Mouse (Mus musculus): ENCODE data around the gene Gramd4.
"Not testable (repeated sequence)": the region's sequence is repeated elsewhere in the genome, so short reads cannot be mapped to it uniquely, and the experiment has no call there.

Gramd4 gene

DNA sequence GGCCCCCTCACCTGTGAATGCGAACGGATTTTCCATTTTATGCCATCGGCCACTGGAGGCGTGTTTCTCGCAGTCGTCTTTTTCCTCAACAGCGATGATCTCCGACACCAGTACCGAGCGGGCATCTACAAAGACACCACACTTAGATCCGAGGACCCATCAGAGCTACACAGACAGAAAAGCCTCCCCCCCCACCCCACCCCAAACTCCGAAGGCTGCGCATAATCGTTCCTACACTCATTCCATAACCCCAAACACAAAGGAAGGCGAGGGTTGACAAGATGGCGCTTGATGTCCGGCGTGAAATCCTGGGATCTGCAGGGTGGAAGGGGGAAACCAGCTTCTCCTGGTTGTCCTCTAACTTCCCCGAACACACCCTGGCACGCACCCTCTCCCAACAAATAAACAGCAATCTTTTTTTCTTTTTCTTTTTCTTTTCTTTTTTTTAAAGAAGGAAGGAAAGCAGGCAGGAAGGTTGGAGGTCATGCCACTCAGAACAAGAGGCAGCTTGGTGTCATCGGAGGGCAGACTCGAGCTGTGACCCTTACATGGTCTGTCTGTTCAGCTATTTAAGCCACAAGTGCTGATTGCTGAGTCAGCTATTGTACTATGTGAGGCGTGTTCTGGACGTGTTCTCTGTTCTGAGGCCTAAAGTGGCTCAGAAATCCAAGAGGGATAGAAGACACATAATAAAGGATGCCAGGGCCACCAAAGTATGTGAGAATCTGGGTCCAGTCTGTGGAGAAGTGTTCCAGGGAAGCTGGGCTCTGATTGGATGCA is 108.5 kb downstream of the Gramd4 start:
- no peak for DNase-seq (ENCODE audit: low read depth)

DNA sequence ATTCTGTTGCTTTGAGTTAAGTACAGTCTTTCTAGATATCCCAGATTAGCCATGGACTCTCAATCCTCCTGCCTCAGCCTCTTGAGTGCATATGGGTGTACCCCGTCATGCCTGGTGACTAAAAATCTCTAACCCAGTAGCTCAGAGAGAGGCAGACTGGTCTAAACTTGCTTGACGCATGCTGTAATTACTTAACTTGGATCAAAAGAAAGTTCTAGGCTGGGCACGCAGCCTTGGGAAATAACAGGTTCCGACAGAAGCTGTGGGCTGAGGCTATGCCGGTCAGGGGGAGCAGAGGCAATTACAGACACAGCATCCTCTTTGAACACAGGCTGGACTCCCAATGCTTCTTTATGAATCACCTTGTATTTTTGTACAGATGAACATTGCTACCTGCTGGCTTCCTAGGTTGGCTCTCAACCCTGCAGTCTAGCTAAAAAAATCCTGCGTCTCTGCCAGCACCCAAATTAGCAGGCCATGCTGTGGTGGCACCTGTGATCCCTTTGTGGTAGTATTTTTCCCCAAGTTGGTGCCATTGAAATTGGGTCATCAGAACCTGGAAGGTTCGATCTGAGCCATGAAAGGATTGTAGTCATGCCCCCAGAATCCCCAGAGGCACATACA is 109.6 kb downstream of the Gramd4 start:
- DNase-seq (ENCODE audit: low read depth) = no peak

DNA sequence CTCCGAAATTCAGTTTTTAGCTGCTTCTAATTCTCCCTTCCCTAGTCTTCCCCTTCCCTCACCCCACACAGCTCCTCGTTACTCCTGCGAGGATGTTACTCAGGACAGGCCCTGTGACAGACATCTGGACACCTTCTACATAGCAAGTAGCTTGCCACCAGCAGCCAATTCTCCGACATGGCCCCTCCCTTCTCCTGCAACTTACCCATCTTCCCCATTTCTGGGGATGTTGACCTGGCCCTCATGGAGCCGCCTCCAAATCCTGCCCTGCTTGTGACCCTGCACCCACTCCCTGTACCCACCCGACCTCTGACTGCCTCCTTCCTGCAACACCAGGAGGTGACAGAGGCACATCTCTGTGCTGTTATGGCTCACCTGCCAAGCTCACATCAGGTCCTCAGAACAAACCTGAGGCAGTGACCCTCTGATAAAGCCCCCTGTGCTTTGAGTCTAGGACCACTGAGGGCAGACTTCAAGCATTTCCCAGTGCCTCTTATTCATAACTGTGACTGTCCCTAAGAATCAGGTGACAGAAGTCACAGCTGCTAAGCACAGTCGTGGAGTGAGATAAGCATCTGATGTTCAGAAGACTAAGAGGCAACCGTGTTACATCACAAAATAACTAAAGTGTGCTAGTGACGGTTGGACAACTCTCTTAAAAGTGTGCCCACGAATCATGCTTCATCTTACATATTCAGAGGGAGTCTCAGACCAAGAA is 110.5 kb downstream of the Gramd4 start:
- DNase-seq (ENCODE audit: low read depth) = no peak

DNA sequence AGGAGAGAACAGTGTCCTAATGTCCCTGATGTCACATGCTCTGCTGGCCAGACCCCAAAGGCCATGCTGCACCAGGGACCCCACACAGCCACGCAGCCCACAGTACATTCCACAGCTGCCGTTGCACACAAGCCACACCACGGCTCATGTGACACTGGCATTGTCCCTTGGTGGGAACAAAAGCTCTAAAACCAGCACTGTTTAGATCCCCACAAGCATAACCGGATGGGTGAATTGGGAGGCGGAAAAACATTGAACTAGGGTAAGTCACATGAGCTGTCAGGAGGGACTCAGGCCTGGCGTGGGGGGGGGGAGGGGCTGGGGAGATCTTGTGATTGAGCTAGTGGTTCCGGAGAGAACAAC is 111.0 kb downstream of the Gramd4 start:
- DNase-seq (ENCODE audit: low read depth) = no peak

DNA sequence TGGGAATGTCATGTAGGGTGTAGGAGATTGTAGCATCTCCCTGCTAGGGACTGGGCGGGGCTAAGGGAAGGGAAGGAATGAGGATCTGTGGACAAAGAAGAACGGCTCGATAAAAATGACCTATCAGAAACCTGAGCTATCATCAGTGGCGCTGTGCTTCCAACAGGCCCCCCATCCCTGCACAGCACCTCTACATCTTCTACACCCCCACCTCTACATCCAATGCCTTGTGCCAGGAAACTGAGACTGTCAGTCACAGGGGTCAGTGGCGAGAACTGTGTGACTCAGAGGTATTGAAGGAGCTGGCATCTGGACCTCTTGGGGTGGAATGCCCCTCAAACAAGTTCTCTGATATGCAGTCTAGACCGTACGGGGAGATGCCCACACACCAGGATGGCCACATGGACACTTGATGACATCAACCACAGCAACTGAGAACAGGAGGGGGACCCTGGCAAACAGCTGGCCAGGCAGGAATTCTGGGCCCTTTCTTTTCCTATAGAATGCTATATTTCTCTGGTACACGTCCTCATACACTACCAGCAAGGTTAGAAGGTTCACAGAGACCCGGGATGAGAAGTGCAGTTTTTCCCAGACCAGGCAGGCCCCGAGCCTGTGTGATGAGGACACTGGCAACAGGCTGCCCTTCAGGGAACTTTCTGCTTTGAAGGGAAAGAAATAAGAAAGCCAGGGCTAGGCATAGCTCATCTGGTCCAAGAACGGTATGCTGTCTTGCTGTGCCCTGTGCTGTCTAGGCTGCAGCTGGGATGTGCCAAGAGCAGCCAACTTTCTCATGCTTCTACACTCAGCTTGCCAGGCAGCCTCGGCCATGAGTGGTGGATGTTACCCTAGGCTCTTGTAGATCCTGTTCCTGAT is 111.7 kb downstream of the Gramd4 start:
- DNase-seq (ENCODE audit: low read depth) = no peak

DNA sequence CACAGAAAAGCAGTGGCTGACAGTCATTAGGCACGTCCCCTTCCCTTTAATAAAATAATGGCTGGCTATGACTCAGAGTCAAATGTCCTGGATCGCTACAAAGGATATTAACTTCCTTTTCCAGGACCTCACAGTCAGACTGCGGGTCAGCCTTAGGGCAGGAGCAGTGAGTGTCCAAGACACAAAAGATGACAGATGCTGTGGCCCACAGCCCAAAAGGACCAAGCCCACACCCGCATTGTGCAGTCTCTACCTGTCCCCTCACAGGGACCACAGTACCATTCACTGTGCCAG is 112.3 kb downstream of the Gramd4 start:
- no peak for DNase-seq (ENCODE audit: low read depth)

DNA sequence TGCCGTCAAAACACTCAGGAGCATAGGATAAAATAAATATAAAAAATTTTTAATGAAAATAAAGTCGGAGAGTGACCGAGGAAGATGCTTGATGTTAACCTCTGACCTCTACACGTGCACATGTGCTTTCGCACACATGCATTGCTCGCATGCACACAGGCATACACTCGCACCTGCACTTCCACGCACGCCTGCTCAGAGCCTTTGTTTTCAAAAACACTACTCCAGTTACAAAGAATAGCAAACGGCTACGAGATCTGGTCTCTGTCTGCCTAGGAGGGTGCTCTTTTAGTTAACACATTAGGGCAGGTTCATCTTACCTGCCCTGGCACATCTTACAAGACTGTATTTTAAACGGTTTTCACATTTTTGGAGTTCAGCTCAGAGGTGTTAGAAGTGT is 113.8 kb downstream of the Gramd4 start:
- DNase-seq (ENCODE audit: low read depth) = no peak

DNA sequence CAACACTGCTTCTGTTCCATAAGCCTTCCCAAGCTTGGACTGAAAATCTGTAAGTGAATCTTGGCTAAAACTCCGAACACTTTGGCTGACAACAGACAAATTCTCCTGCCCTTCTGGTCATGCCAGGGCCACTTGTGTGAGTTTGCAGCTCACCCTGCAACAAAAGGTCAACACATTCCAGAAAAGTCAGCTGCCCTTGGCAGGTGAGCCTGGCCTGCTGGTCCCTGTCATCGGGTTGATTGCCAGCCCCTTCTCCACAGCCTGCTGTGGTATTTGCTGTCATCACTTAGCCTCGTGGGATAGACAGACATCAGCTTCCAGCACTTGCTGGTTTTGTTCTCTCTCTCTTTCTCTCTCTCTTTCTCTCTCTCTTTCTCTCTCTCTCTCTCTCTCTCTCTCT is 114.6 kb downstream of the Gramd4 start:
- no peak for DNase-seq (ENCODE audit: low read depth)

DNA sequence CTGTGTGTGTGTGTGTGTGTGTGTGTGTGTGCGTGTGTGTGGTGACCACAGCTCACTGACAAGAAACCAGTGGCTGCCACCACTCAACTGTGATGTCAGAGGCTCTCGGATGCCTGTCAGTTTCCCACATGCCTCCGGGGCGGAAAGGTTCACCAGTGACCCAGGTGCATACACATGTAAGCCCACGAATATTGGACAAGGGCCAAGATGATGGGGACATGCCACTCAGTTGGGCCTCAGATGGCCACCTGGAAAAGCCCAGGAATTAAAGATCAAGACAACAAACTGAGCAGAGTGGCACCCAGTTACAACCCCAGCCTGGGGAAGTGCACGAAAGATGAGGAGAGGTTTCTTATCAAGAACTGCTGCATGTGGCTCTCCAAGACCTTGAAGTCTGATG is 115.0 kb downstream of the Gramd4 start:
- no peak for DNase-seq (ENCODE audit: low read depth)

DNA sequence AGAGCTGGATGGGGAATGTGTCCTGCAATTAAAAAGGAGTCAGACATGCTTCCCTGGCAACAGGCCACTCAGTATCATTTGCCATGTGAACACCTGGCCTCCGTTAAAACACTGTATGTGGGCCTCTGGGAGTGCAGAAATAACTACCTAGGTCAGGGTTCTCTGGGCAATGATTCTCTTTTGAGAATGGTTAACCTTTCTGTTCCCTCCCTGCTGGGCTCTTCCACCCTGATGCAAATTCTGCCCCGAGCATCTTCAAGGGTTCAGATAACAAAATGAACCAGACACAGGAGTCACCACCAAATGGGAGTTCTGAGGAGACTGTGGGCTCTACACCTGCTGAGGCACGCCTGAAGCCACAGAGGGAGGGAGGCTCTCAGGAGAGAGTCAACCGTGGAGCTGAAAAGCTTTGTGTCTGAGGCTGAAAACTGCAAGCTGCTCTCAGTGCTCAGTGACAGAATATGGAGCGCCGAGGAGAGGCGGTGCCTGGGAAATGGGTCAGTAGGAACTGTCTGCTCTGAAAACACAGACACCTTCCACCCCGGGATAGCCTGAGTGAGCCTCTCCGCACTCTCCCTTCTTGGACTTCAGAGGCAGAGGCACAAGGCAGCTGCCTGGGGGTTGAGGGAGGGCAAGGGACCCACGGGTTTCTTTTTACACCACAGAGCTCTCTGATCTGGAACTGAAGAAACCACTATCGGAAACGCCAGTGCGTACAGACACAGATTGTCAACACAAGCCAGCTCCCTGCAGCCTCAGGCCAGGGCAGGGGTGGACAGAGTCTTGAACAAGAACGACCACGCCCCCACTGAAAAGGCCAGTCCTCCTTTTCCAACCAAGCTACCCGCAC is 115.9 kb downstream of the Gramd4 start:
- no peak for DNase-seq (ENCODE audit: low read depth)

DNA sequence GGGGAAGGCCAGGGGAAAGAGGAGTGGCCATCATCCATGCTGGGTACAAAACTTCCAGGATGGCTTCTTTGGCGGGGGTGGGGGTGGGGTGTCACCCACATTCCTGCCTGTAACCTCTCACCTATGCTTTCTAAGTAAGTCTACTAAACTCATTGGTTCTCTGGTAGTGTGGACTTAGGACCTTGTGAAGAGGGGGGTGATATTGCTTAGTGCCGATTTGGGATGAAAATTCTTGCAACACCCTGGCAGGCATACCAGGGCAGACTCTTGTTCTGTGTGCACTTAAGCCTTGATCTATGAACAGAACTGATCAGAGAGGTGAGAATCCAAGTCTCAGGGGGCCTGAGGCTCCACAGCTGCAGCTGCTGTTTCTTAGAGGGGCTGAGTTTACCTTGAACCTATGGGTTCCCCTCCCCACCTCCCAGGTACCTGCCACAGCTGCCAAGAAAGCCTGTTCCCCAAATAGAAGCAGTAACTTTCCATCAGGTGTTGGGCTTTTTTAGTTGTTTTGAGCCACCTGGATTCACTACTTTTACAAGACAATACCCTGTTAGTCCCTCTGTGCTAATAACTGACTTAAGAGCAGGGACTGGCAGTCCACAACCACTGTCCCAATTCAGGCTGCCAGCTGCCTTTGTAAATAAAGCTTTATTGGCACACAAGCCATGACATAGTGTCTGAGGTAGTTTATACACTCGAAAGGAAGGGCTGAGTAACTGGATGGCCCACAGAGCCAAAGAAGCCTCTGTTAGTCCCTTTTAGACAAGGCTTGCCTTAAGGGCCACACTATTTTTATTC is 118.0 kb downstream of the Gramd4 start:
- DNase-seq (ENCODE audit: low read depth) = no peak

DNA sequence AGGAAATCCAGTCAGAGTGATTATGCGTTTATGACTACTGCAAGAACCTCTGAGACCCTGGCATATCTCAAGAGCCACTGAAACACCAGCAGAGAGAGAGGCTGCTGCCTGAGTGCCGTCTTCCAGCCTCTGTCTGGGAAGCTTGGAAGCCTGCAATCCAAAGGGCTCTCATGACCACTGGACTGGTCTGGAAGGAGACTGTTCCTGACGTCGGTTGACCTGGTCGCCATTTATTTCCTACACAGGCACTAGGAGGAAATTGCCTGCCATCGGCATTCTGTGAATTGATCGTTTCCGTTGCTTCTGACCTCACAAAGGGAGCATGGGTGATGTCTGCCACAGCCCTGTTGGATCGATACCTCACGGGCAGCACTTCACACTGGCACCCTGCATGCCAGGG is 118.7 kb downstream of the Gramd4 start:
- no peak for DNase-seq (ENCODE audit: low read depth)

DNA sequence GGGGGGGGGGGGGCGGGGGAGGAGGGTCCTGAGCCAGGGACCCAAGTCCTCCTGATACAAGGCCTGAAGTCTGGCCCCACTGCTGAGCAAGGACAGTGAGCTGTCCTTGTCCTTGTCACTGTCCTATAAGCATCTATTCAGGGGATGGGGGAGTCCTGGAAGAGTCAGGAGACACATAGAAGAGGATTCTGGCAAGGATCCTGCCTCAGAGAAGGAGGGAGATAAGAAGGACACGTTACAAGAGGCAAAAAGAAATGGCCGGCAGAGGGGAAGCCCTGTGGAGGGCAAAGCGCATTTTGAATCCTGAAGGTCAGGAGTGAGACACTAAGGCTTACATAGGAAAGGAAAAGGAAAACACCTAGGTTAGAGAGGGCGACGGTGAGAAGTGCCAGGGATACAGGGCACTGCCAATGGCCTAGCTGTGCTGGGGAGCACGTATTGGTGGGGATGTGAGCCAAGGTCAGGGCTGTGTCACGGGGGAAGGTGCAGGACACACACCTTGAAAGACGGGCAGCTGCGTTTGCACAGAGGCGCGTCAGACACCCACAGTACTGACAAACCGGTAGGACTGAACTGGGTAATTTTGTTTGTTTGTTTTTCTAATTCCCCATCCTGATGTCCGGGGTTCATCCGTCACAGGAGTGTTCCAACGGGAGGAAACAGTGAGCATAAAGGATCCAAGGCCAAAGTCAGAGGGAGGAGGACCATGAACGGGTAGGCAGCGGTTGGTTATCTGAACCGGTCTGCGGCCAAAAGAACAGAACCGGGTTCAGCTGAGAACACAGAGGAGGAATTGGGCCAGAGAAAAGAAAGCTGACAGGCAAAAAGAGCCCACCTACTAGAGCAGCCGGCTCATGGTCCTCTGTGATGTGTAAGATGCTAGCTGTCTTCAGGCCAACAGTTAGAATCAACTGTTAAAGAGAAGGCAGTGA is 119.5 kb downstream of the Gramd4 start:
- DNase-seq (ENCODE audit: low read depth) = no peak

DNA sequence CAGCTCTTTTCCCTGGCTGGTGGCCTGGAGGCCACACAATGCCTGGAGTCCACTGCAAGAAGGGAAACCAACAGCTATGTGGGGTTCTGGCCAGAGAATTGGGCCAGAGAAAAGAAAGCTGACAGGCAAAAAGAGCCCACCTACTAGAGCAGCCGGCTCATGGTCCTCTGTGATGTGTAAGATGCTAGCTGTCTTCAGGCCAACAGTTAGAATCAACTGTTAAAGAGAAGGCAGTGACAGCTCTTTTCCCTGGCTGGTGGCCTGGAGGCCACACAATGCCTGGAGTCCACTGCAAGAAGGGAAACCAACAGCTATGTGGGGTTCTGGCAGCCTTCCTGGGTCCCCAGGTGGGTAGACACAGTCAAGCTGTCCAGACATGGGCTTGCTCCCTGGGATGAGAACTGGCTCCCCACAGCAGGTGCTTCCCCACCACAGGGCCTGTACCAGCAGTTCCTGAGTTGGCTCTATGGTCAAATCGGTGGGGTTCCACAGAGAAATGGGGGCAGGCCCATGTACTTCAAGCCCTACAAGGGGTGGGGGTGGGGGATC is 120.3 kb downstream of the Gramd4 start:
- not testable (repeated sequence) for DNase-seq (ENCODE audit: low read depth)

DNA sequence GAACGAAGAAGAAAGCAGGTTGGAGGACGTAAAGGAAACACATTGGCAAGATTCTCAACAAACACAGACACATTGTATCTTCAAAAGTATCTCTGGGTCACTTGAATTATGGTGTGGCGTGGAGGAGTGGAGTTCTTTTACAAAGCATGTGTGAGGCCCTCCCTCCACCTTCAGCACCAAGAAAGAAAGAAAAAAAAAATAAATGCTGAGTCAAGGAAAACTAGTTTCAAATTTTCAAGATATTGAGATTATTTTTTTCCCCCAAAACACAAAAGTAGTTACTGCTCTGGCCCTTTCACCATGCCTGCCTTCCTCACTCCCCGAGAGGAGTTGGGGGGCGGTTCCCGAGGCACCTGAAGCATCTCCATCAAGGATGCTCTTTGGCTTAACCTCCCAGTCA is 121.1 kb downstream of the Gramd4 start:
- no peak for DNase-seq (ENCODE audit: low read depth)

DNA sequence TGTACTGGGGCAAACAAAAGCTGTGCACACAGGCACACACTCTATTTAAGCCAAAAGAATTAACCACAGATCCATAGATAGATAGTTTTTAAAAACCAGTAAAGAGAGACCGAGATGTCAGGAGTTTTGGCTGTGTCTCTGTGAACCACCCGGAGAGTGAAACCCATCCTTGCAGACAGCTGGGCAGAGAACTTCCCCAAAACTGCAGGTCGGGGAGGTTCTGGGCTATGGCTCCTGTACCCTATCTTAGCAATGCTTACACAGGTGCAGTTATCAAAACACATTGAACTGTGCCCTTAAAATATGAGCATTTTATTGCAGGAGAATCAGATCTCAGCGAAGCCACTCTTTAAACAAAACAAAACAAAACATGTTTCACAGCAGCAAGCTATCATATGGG is 122.9 kb downstream of the Gramd4 start:
- no peak for DNase-seq (ENCODE audit: low read depth)

DNA sequence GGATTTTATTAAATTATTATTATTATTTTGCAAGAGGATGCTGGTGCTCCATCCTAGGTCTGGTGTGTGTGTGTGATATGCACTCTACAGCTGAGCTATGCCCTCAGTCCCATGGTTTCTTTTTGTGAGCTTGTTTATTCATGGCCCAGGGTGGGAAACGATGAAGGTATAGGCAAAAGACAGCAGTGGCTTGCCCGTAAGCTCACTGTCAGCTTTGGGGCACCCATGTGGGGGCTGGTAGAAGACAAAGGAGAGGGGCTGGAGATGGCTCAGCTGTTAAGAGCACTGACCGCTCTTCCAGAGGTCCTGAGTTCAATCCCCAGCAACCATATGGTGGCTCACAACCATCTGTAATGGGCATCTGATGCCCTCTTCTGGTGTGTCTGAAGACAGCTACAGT is 123.8 kb downstream of the Gramd4 start:
- not testable (repeated sequence) for DNase-seq (ENCODE audit: low read depth)

DNA sequence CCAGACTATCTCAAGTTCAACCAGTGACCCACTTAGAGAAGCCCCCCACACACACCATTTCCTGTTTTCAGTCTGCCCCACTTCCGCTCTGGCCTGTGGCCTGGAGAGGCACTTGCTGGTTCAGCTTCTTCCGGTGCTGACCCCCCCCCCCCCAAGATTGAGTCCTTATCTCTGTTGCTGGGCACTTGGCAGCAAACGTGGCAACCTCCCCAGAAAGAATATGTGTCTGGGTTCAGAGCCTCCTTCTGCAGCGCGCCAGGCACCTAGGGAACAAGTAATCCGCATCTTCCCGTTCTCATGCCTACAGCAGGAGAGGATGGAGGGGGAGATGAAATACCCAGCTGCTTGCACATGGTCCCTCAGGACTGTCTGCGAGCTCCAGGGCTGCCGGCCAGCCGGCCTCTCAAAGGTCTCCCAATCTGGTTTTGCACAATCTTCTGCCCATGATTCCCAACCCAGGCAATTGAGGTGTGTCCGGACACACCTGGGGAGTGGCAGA is 124.5 kb downstream of the Gramd4 start:
- DNase-seq (ENCODE audit: low read depth) = no peak

DNA sequence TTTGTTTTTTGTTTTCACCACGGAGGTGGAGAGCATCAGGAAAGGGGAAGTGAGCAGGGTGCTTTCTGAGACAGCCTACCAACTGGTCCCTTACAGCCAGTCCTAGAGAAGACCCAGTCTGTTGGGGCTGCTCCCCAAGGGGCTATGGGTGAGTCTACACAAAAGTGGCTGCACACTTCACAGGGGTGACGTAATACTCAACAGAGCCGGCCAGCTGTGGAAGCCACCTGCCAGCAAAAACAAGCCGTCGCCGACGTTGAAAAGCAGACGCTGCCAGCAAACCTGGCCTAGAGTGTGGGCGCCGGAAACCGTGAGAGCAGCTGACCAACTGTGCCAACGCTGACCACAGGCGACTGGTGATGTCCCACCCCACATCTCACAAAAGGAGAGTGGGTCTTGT is 125.2 kb downstream of the Gramd4 start:
- DNase-seq (ENCODE audit: low read depth) = no peak

All from fibroblast of lung, adult 2 months (primary cell).